Mouse (Mus musculus) neutrophil, adult 65 days (primary cell): ENCODE data around the gene Fam133b. TPM values are rescaled to one million over a fixed set of nuclear protein-coding genes. Genes with fewer than 3 reads are reported as not detected.

ENCODE experiments used
- total RNA-seq: library from RNA; stranded (reverse); gene quantifications from 2 replicates; pipeline ENCODE4 v1.2.4, GENCODE M21; 2023

Fam133b gene
- 59.8 and 81.8 TPM in 2 replicates for total RNA-seq

DNA sequence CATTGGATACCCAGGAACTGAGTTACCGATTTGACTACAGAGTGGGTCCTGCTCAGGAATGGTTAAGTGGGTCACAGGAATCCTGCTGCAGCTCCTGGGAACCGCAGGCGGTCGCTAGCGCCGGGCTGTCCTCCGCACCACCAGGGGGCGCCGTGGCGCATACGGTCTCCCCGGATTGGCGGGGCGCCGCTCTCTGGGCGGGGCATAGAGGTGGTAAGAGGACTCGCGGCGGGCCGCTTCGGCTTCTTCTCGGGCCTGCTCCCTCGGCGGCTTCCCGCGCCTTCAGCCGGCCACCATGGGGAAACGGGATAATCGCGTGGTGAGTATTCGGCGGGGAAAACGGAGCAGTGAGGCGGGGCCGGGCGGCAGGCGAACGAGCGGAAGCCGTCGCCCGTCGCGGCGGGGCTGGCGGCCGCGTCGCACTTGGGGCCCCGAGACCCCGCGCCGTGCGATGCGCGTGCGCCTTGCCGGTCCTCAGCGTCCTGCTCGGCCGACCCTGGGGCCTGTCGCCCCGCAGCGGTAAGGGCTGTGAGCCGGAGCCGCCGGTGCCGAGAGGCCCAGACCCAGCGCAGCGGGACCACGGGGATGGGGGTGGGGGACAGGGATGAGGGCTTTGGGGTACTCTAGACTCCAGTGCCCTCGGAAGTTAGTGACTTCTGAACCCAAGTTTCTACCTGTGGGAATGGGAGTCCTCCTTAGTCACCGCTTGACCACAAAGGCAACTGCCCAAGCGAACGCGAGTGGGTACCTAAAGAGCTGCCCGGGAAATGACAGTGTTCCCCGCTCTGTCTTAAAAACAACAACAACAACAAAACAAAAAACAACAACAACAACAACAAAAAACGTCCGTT, at the start of gene Fam133b:
TSS of gene Fam133b (plus strand) at position 205 of the 851 bp plus-strand sequence.

GRCm38 (mm10) chr5:3571266-3571665, 27.6 kb downstream of the Fam133b start, which contains the start of gene 1700109H08Rik:
1700109H08Rik (plus strand) TSS chr5:3571566.

GRCm38 (mm10) chr5:3595693-3596398, 52.2 kb downstream of the Fam133b start, which contains the start of gene Pex1:
Pex1 (plus strand) TSS chr5:3596066.

GRCm38 (mm10) chr5:3596399-3596766, 52.8 kb downstream of the Fam133b start, which contains the start of gene Rbm48:
Rbm48 (minus strand) TSS chr5:3596585.

Other genes with a start within 250 kb of the Fam133b start
- 43.4 and 82.4 TPM in 2 replicates for gene Cdk6, start 202.3 kb upstream of the Fam133b start, total RNA-seq
- gene 1700109H08Rik, start 27.7 kb downstream of the Fam133b start, total RNA-seq: 13.3 and 21.8 TPM in 2 replicates
- 9.8 and 12.1 TPM in 2 replicates for gene Pex1, start 52.2 kb downstream of the Fam133b start, total RNA-seq
- 18.4 and 27.9 TPM in 2 replicates for gene Rbm48, start 52.8 kb downstream of the Fam133b start, total RNA-seq
- not detected in 2 replicates for gene Tmbim7, start 107.3 kb downstream of the Fam133b start, total RNA-seq
- gene Gatad1, start 113.4 kb downstream of the Fam133b start, total RNA-seq: 51.2 and 53.3 TPM in 2 replicates